Mouse (Mus musculus) MEL (cell line): Measurements from ENCODE around the gene Gm266. TPM values are rescaled to one million over a fixed set of nuclear protein-coding genes. Genes with fewer than 3 reads are reported as not detected.

ENCODE experiments used
- DNase-seq: peaks from one replicate; pipeline ENCODE4 v3.0.0; 2011; ENCODE audit warnings: low read depth, low spot score
- H3K27ac ChIP-seq: 2 replicates; pipeline ENCODE4 v1.5.1; 2012; ENCODE audit warnings: low read depth, mild to moderate bottlenecking, control low read depth, low read length, moderate library complexity; ENCODE audit not compliant: control insufficient read depth
- H3K27me3 ChIP-seq, 2 experiments: fragments of 150-350 bp in 1 of 2; sonication (generic) in 1 of 2; 2 replicates each; pipeline ENCODE4 v1.6.1; 2012; ENCODE audit warnings: low read length in 2 of 2, mild to moderate bottlenecking in 2 of 2, improper control_type of control experiment in 1 of 2, moderate library complexity in 1 of 2; ENCODE audit not compliant: insufficient read depth in 2 of 2, control insufficient read depth in 1 of 2
- H3K36me3 ChIP-seq, 2 experiments: 2 replicates each; pipeline ENCODE4 v1.6.1; 2012 to 2014; ENCODE audit warnings: low read length in 2 of 2, improper control_type of control experiment in 1 of 2, inconsistent platforms in 1 of 2, mild to moderate bottlenecking in 1 of 2; ENCODE audit not compliant: insufficient read depth in 2 of 2, control insufficient read depth in 1 of 2
- H3K4me1 ChIP-seq, 2 experiments: fragments of 150-350 bp in 1 of 2; sonication (generic) in 1 of 2; 2 replicates each; pipeline ENCODE4 v1.6.1; 2012; ENCODE audit warnings: low read length in 2 of 2, improper control_type of control experiment in 1 of 2, mild to moderate bottlenecking in 1 of 2; ENCODE audit not compliant: insufficient read depth in 2 of 2, control insufficient read depth in 1 of 2
- H3K4me3 ChIP-seq, 2 experiments: fragments of 150-350 bp in 1 of 2; sonication (generic) in 1 of 2; 2 replicates each; pipeline ENCODE4 v1.5.1; 2012; ENCODE audit warnings: low read depth in 2 of 2, low read length in 2 of 2, mild to moderate bottlenecking in 2 of 2, moderate library complexity in 2 of 2, control low read depth in 1 of 2, improper control_type of control experiment in 1 of 2; ENCODE audit not compliant: control insufficient read depth in 1 of 2, insufficient read depth in 1 of 2
- H3K79me2 ChIP-seq: 2 replicates; pipeline ENCODE4 v1.6.1; 2012; ENCODE audit warnings: mild to moderate bottlenecking, low read length, moderate library complexity; ENCODE audit not compliant: control insufficient read depth, poor library complexity, insufficient read depth
- H3K9ac ChIP-seq: 2 replicates; pipeline ENCODE4 v1.6.1; 2012; ENCODE audit warnings: low read depth, mild to moderate bottlenecking, control low read depth, low read length, moderate library complexity; ENCODE audit not compliant: control insufficient read depth, poor library complexity, severe bottlenecking
- H3K9me3 ChIP-seq: fragments of 150-350 bp; sonication (generic); replicated peaks from 2 replicates; pipeline ENCODE4 v1.6.1; 2012; ENCODE audit warnings: mild to moderate bottlenecking, low read length, improper control_type of control experiment, moderate library complexity; ENCODE audit not compliant: insufficient read depth
- BHLHE40 ChIP-seq: IDR thresholded peaks from 2 replicates; pipeline ENCODE4 v1.6.1; 2012; ENCODE audit warnings: low read depth, mild to moderate bottlenecking, inconsistent platforms, low read length, improper control_type of control experiment, borderline replicate concordance
- CHD1 ChIP-seq: IDR thresholded peaks from 2 replicates; pipeline ENCODE4 v1.6.1; 2012; ENCODE audit warnings: low read depth, mild to moderate bottlenecking, inconsistent platforms, low read length, improper control_type of control experiment
- CHD2 ChIP-seq: IDR thresholded peaks from 2 replicates; pipeline ENCODE4 v1.6.1; 2011; ENCODE audit warnings: low read length, improper control_type of control experiment
- CTCF ChIP-seq, 3 experiments: IDR thresholded peaks in 2 of 3; conservative IDR thresholded peaks in 1 of 3; 2 replicates each; pipeline ENCODE4 v1.5.1; 2011 to 2012; ENCODE audit warnings: low read length in 3 of 3, low read depth in 2 of 3, mild to moderate bottlenecking in 2 of 3, improper control_type of control experiment in 1 of 3, inconsistent platforms in 1 of 3, mixed read lengths in 1 of 3, moderate library complexity in 1 of 3; ENCODE audit not compliant: control insufficient read depth in 1 of 3, insufficient read depth in 1 of 3, poor library complexity in 1 of 3, severe bottlenecking in 1 of 3
- E2F4 ChIP-seq: IDR thresholded peaks from 2 replicates; pipeline ENCODE4 v1.6.1; 2011; ENCODE audit warnings: low read depth, low read length, improper control_type of control experiment, borderline replicate concordance
- ELF1 ChIP-seq: IDR thresholded peaks from 2 replicates; pipeline ENCODE4 v1.6.1; 2014; ENCODE audit warnings: low read depth, mild to moderate bottlenecking, inconsistent platforms, low read length, improper control_type of control experiment, moderate library complexity
- GABPA ChIP-seq: IDR thresholded peaks from 2 replicates; pipeline ENCODE4 v1.6.1; 2012; ENCODE audit warnings: low read depth, mild to moderate bottlenecking, inconsistent platforms, low read length, improper control_type of control experiment, moderate library complexity
- GATA1 ChIP-seq: IDR thresholded peaks from 2 replicates; pipeline ENCODE4 v1.6.1; 2011; ENCODE audit warnings: low read depth, low read length, improper control_type of control experiment
- HCFC1 ChIP-seq: IDR thresholded peaks from 2 replicates; pipeline ENCODE4 v1.6.1; 2012; ENCODE audit warnings: low read depth, mild to moderate bottlenecking, inconsistent platforms, low read length, improper control_type of control experiment, moderate library complexity
- KAT2A ChIP-seq: conservative IDR thresholded peaks from 2 replicates; pipeline ENCODE4 v1.6.1; 2012; ENCODE audit warnings: low read depth, low read length, improper control_type of control experiment, inconsistent platforms
- MAFK ChIP-seq: IDR thresholded peaks from 2 replicates; pipeline ENCODE4 v1.6.1; 2011; ENCODE audit warnings: low read depth, mild to moderate bottlenecking, low read length, improper control_type of control experiment, borderline replicate concordance
- MYB ChIP-seq: IDR thresholded peaks from 2 replicates; pipeline ENCODE4 v1.6.1; 2011; ENCODE audit warnings: mild to moderate bottlenecking, low read depth, low read length, improper control_type of control experiment
- MYC ChIP-seq: IDR thresholded peaks from 2 replicates; pipeline ENCODE4 v1.6.1; 2011; ENCODE audit warnings: low read depth, mild to moderate bottlenecking, low read length, improper control_type of control experiment, moderate library complexity
- NRF1 ChIP-seq: IDR thresholded peaks from 2 replicates; pipeline ENCODE4 v1.6.1; 2014; ENCODE audit warnings: low read depth, mild to moderate bottlenecking, inconsistent platforms, low read length, improper control_type of control experiment, moderate library complexity; ENCODE audit not compliant: poor library complexity, insufficient read depth, severe bottlenecking
- POLR2AphosphoS5 ChIP-seq: IDR thresholded peaks from 2 replicates; pipeline ENCODE4 v1.6.1; 2012; ENCODE audit warnings: low read depth, borderline replicate concordance, mild to moderate bottlenecking, inconsistent platforms, low read length, moderate library complexity, mixed read lengths
- SIN3A ChIP-seq: IDR thresholded peaks from 2 replicates; pipeline ENCODE4 v1.6.1; 2012; ENCODE audit warnings: low read length, improper control_type of control experiment, inconsistent platforms
- TAL1 ChIP-seq: IDR thresholded peaks from 2 replicates; pipeline ENCODE4 v1.6.1; 2012; ENCODE audit warnings: mild to moderate bottlenecking, inconsistent platforms, low read length, moderate library complexity, mixed read lengths
- TCF12 ChIP-seq: IDR thresholded peaks from 2 replicates; pipeline ENCODE4 v1.6.1; 2014; ENCODE audit warnings: low read depth, mild to moderate bottlenecking, inconsistent platforms, low read length, improper control_type of control experiment, moderate library complexity
- UBTF ChIP-seq: IDR thresholded peaks from 2 replicates; pipeline ENCODE4 v1.6.1; 2012; ENCODE audit warnings: low read depth, mild to moderate bottlenecking, inconsistent platforms, low read length, improper control_type of control experiment, moderate library complexity, borderline replicate concordance; ENCODE audit not compliant: insufficient read depth
- USF1 ChIP-seq: IDR thresholded peaks from 2 replicates; pipeline ENCODE4 v1.6.1; 2014; ENCODE audit warnings: low read depth, mild to moderate bottlenecking, inconsistent platforms, low read length, improper control_type of control experiment, moderate library complexity
- USF2 ChIP-seq, 2 experiments: IDR thresholded peaks; 2 replicates each; pipeline ENCODE4 v1.6.1; 2011 to 2012; ENCODE audit warnings: improper control_type of control experiment in 2 of 2, low read length in 2 of 2, borderline replicate concordance in 1 of 2, inconsistent platforms in 1 of 2, low read depth in 1 of 2, mild to moderate bottlenecking in 1 of 2; ENCODE audit not compliant: insufficient read depth in 1 of 2
- ZNF384 ChIP-seq: IDR thresholded peaks from 2 replicates; pipeline ENCODE4 v1.6.1; 2012; ENCODE audit warnings: low read depth, mild to moderate bottlenecking, inconsistent platforms, low read length, improper control_type of control experiment
- polyA plus RNA-seq, 2 experiments: library from polyadenylated mRNA; stranded (reverse) in 1 of 2; unstranded in 1 of 2; fragments of >175 nt in 1 of 2; fragments of >200 nt in 1 of 2; gene quantifications; 2 replicates each; pipeline versions ENCODE4 v1.2.1 to v1.2.4; 2012; ENCODE audit warnings: low replicate concordance in 2 of 2, low read depth in 1 of 2; ENCODE audit not compliant: insufficient read length in 2 of 2, insufficient read depth in 1 of 2, missing spikeins in 1 of 2
- total RNA-seq: library from RNA; depleted of rRNA; stranded (reverse); fragments of 300-350 nt; gene quantifications from 2 replicates; pipeline ENCODE4 v1.2.3, GENCODE M21; 2012

Gm266 gene
- total and polyA plus RNA-seq, 3 experiments: not detected

DNA sequence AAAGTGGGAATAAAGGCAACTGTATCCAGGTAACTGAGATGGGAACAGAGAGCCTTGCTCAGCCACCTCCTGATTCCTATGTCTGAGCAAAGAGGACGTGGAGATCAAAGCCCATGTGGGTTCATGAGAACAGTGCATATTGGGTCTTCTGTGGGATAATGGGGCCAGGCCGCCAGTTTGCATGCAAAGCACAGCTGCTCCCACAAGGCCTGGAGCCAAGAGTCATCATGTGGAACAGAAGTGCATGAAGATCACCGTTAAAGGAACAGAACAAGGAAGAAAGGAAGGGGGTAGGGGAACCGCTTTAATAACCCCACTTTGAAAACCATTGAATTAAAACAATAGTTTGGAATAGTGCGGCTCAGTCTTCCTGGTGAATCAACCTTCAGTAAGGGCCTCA is 12.7 kb downstream of the Gm266 start:
- H3K79me2 ChIP-seq: no peaks in the 10 kb centered on the region
- no peak overlapping the region for H3K27ac ChIP-seq
- H3K9me3 ChIP-seq: no peaks in the 10 kb centered on the region
- H3K4me1 ChIP-seq: no peaks in the 10 kb centered on the region
- no peak for TF ChIP-seq USF1
- TF ChIP-seq BHLHE40: no peak
- TF ChIP-seq POLR2AphosphoS5: no peak
- TF ChIP-seq MYB: no peak
- TF ChIP-seq UBTF: no peak
- TF ChIP-seq, all 39 proteins: peak for 0
- no peak overlapping the region for H3K4me3 ChIP-seq
- no peaks in the 10 kb centered on the region for H3K36me3 ChIP-seq
- H3K9ac ChIP-seq: no peak overlapping the region
- peaks cover 4 to 16% of the 10 kb centered on the region in 2 experiments for H3K27me3 ChIP-seq
- DNase-seq: no peak

GRCm38 (mm10) chr12:111471721-111472120 is 13.9 kb downstream of the Gm266 start:
- TF ChIP-seq HCFC1 (no peak), TCF12 (no peak), CHD2 (no peak), GATA1 (no peak), MAFK (no peak), TAL1 (no peak), NRF1 (no peak), GABPA (no peak), CTCF (IDR thresholded peaks at IDR 0.05 in 2 of 3, conservative IDR thresholded peaks at IDR 0.05 in 1 of 3; ENCODE audit: control insufficient read depth in 1 of 3, insufficient read depth in 1 of 3, low read depth in 2 of 3, low read length in 3 of 3, poor library complexity in 1 of 3, severe bottlenecking in 1 of 3) (no peak), E2F4 (no peak), KAT2A (no peak), SIN3A (no peak), USF2 (IDR thresholded peaks at IDR 0.05; ENCODE audit: borderline replicate concordance in 1 of 2, insufficient read depth in 1 of 2, low read depth in 1 of 2, low read length in 2 of 2) (no peak), ZNF384 (no peak), MYC (no peak), ELF1 (no peak), CHD1 (no peak)
- no peak overlapping the region for H3K9ac ChIP-seq
- H3K27me3 ChIP-seq: peaks cover 4 to 10% of the 10 kb centered on the region in 2 experiments

More at GRCm38 (mm10) chr12:111471721-111472120, 13.9 kb downstream of the Gm266 start:
- no peak for DNase-seq
- Histone ChIP-seq H3K4me1 (no peaks in the 10 kb centered on the region), H3K9me3 (no peaks in the 10 kb centered on the region), H3K79me2 (no peaks in the 10 kb centered on the region), H3K27ac (no peak overlapping the region), H3K4me3 (no peak overlapping the region), H3K36me3 (no peaks in the 10 kb centered on the region)
